Mouse (Mus musculus) limb, embryonic 14.5 days (tissue): Measurements from ENCODE around the gene Fermt2. TPM values are rescaled to one million over a fixed set of nuclear protein-coding genes. Genes with fewer than 3 reads are reported as not detected.
A peak's percentile ranks its signal among the peaks of the same experiment; 100 is the strongest.

Experiments used
- ATAC-seq: fragments of 200-750 bp; cut with Nextera tagmentation; 2 replicates; pipeline ENCODE4 v1.8.0; 2017; ENCODE audit warnings: low read depth, moderate number of reproducible peaks, moderate TSS enrichment; ENCODE audit not compliant: low FRiP score
- DNase-seq: peaks from one replicate; pipeline ENCODE4 v3.0.0-alpha.2; 2015; ENCODE audit warnings: low spot score
- H3K27ac ChIP-seq: fragments of 300-500 bp; sonication (generic); replicated peaks from 2 replicates; pipeline ENCODE4 v1.5.1; 2014; ENCODE audit warnings: low read depth, mild to moderate bottlenecking, low read length, moderate library complexity, mixed read lengths
- H3K27me3 ChIP-seq: fragments of 300-500 bp; sonication (generic); 2 replicates; pipeline ENCODE4 v1.6.1; 2014; ENCODE audit warnings: low read length, mixed read lengths; ENCODE audit not compliant: control insufficient read depth, insufficient read depth
- H3K36me3 ChIP-seq: fragments of 300-500 bp; sonication (generic); 2 replicates; pipeline ENCODE4 v1.6.1; 2014; ENCODE audit warnings: mild to moderate bottlenecking, low read length, moderate library complexity, mixed read lengths; ENCODE audit not compliant: control insufficient read depth, insufficient read depth
- H3K4me1 ChIP-seq: fragments of 300-500 bp; sonication (generic); 2 replicates; pipeline ENCODE4 v1.6.1; 2014; ENCODE audit warnings: antibody characterized with exemption, low read length, mixed read lengths; ENCODE audit not compliant: control insufficient read depth, insufficient read depth
- H3K4me2 ChIP-seq: fragments of 300-500 bp; sonication (generic); replicated peaks from 2 replicates; pipeline ENCODE4 v1.6.1; 2014; ENCODE audit warnings: low read depth, mild to moderate bottlenecking, low read length, moderate library complexity; ENCODE audit not compliant: severe bottlenecking
- H3K4me3 ChIP-seq: fragments of 300-500 bp; sonication (generic); replicated peaks from 2 replicates; pipeline ENCODE4 v1.5.1; 2014; ENCODE audit warnings: low read length
- H3K9ac ChIP-seq: fragments of 300-500 bp; sonication (generic); 2 replicates; pipeline ENCODE4 v1.6.1; 2014; ENCODE audit warnings: mild to moderate bottlenecking, low read depth, low read length, moderate library complexity; ENCODE audit not compliant: severe bottlenecking
- H3K9me3 ChIP-seq: fragments of 300-500 bp; sonication (generic); 2 replicates; pipeline ENCODE4 v1.6.1; 2016; ENCODE audit warnings: low read length; ENCODE audit not compliant: control insufficient read depth
- POLR2A ChIP-seq: fragments of 200-500 bp; IDR thresholded peaks from 2 replicates; pipeline ENCODE4 v1.8.0; 2012; ENCODE audit warnings: inconsistent platforms, mild to moderate bottlenecking, moderate library complexity, borderline replicate concordance; ENCODE audit not compliant: insufficient read depth, insufficient read length; ENCODE audit errors: extremely low read depth
- WGBS: fragments of 180-500 bp; shearing (Covaris S2); extraction: QIAGEN DNeasy Blood & Tissue Kit; methylation state at CpG from one replicate; pipeline ENCODE4 v1.1.7; 2014; 5-methylcytosine and 5-hydroxymethylcytosine counted together
- polyA plus RNA-seq, 2 experiments: library from polyadenylated mRNA; depleted of rRNA in 1 of 2; stranded (reverse) in 1 of 2; unstranded in 1 of 2; fragments of >200 nt; fragmentation: Nextera tagmentation in 1 of 2; extraction: Ambion mirVana in 1 of 2; gene quantifications; 2 replicates each; pipeline versions ENCODE4 v1.2.1 to v1.2.3; 2012 to 2014

Fermt2 gene
- polyA plus RNA-seq, 2 experiments, result 91.7 to 128 TPM

GRCm38 (mm10) chr14:45453538-45454233, 76.2 kb downstream of the Fermt2 start:
- Histone ChIP-seq H3K9ac (no peak overlapping the region), H3K4me3 (no peak overlapping the region), H3K27me3 (no peaks in the 10 kb centered on the region), H3K4me1 (peaks cover 4% of the 10 kb centered on the region), H3K36me3 (peaks cover 10% of the 10 kb centered on the region), H3K9me3 (no peaks in the 10 kb centered on the region), H3K27ac (no peak overlapping the region), H3K4me2 (no peak overlapping the region)
- no peak for TF ChIP-seq POLR2A
- no peak for DNase-seq
- ATAC-seq, result no peak
- 55% methylated on average over 5 of the region's 5 CpGs for WGBS

GRCm38 (mm10) chr14:45452861-45453512, 76.9 kb downstream of the Fermt2 start:
- peaks cover 4% of the 10 kb centered on the region for H3K4me1 ChIP-seq
- ATAC-seq (no peak), DNase-seq (no peak)
- no peaks in the 10 kb centered on the region for H3K9me3 ChIP-seq
- TF ChIP-seq POLR2A, result no peak
- H3K27ac ChIP-seq, result no peak overlapping the region
- H3K4me2 ChIP-seq, result no peak overlapping the region
- no peaks in the 10 kb centered on the region for H3K27me3 ChIP-seq
- no peak overlapping the region for H3K4me3 ChIP-seq
- H3K36me3 ChIP-seq, result peaks cover 4% of the 10 kb centered on the region; the same call in 1 of the 2 replicates
- peak overlapping the region; percentile 36; the same call in 1 of the 2 replicates for H3K9ac ChIP-seq
- 26% methylated on average over 11 of the region's 11 CpGs for WGBS

- Histone ChIP-seq H3K9me3 (no peaks in the 10 kb centered on the region), H3K4me2 (no peak overlapping the region), H3K36me3 (no peaks in the 10 kb centered on the region; the same call in 1 of the 2 replicates), H3K4me3 (no peak overlapping the region), H3K9ac (no peak overlapping the region), H3K4me1 (peaks cover 4% of the 10 kb centered on the region), H3K27me3 (no peaks in the 10 kb centered on the region), H3K27ac (no peak overlapping the region)
- DNase-seq, result no peak
- no peak for ATAC-seq
- WGBS, result 49% methylated on average over 4 of the region's 4 CpGs
- no peak for TF ChIP-seq POLR2A
Observed at GRCm38 (mm10) chr14:45452148-45452547, 77.8 kb downstream of the Fermt2 start.

GRCm38 (mm10) chr14:45451090-45451489, 78.8 kb downstream of the Fermt2 start:
- H3K27ac ChIP-seq, result no peak overlapping the region

GRCm38 (mm10) chr14:45446777-45447176, 83.1 kb downstream of the Fermt2 start:
- Histone ChIP-seq H3K9ac (no peak overlapping the region), H3K27ac (no peak overlapping the region)
- no peak for DNase-seq

More at GRCm38 (mm10) chr14:45451090-45451489, 78.8 kb downstream of the Fermt2 start:
- H3K9ac ChIP-seq, result no peak overlapping the region
- TF ChIP-seq POLR2A, result no peak
- H3K36me3 ChIP-seq, result no peaks in the 10 kb centered on the region
- no peaks in the 10 kb centered on the region for H3K27me3 ChIP-seq
- no peak for DNase-seq
- H3K4me3 ChIP-seq, result no peak overlapping the region
- no peaks in the 10 kb centered on the region for H3K9me3 ChIP-seq
- H3K4me2 ChIP-seq, result no peak overlapping the region
- peaks cover 4% of the 10 kb centered on the region for H3K4me1 ChIP-seq
- 36% methylated on average over 2 of the region's 2 CpGs for WGBS
- no peak for ATAC-seq

More at GRCm38 (mm10) chr14:45446777-45447176, 83.1 kb downstream of the Fermt2 start:
- ATAC-seq, result no peak
- H3K4me3 ChIP-seq, result no peak overlapping the region
- no peaks in the 10 kb centered on the region for H3K27me3 ChIP-seq
- H3K36me3 ChIP-seq, result no peaks in the 10 kb centered on the region
- H3K4me2 ChIP-seq, result no peak overlapping the region
- WGBS, result 89% methylated on average over 3 of the region's 3 CpGs
- peaks cover 4% of the 10 kb centered on the region for H3K4me1 ChIP-seq
- no peaks in the 10 kb centered on the region for H3K9me3 ChIP-seq
- no peak for TF ChIP-seq POLR2A
